Mouse (Mus musculus) kidney, postnatal 25 days (tissue): ENCODE measurements around the gene Gm14409.
"Not testable (repeated sequence)": the region's sequence is repeated elsewhere in the genome, so short reads cannot be mapped to it uniquely, and the experiment has no call there.

Experiments
- DNase-seq, 2 experiments: peaks; one replicate each; pipeline ENCODE4 v3.0.0; 2021; ENCODE audit warnings: mixed read lengths in 2 of 2

Gene Gm14409

DNA sequence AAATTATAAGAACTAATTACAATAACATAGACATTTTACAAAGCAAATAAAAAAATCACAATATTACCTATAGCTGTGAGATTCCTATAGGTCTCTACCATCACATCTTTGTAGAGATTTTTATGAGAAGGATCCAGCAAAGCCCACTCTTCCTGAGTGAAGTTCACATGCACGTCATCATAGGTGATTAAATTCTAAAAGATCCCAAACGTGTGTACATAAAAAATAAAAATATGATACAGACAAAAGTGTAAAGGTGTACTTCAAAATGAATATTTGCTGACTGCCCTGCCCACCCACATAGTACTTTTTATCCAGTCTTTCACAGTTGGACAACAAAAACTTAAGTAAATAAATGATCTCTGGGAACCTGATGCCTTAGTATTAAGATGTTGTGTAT is at the start of gene Gm14409:
Gm14409 (minus strand) TSS at position 101 of the 400 bp plus-strand sequence.
- DNase-seq = not testable (repeated sequence)

DNA sequence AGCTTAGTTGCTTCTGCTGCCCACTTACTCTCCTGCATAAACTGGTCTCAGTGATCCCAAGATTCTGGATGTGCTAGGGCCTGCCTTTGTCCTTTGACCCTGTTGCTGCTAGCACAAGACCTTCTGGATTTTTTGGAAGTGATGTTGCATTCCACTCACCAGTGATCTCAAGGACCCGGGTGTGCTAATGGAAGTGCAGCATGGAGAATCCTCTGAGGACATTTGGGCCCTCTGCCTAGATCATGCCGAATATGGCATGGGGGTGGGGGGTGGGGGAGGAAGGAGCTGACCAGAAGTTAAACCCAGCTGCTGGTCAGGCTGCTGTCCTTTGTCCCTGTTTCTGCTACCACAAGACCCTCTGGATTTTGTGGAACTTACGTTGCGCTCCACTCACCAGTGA is 42.8 kb upstream of the Gm14409 start:
- peak in 1 of 2 experiments; percentile 33 for DNase-seq

DNA sequence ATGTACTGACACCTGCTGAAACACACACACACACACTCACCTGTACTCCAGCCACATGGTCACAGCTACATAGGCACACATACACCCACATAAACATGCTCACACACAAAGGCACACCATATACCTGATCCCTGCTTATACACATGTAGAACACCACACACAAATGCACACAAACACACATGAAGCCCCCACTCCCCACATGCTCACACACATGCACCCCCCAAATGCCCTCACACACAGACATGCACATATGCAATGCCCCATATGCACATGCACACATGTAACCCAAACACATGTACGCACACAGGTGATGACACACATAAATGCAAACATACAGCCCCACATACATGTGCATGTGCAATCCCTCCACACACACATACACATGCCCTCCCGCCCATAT is 38.1 kb upstream of the Gm14409 start:
- not testable (repeated sequence) for DNase-seq

DNA sequence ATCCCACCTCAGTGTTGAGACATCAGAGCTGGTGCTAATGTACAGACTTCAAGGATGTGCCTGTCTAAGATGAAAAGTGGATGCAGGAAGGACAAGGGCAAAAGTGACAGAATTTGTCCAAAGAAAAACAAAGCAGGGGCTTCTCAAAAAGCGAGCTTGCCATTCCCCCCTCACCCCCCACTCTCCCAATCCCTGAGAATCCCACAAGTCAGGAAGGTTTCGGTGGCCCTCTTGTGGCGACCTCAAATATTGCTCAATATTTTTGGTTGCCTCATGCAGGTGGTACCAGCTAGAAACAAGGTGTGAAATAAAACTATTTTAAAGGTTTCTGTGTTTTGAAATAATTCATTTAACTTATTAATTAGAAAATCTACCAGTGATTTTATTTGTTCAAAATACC is 16.9 kb upstream of the Gm14409 start:
- not testable (repeated sequence) for DNase-seq

DNA sequence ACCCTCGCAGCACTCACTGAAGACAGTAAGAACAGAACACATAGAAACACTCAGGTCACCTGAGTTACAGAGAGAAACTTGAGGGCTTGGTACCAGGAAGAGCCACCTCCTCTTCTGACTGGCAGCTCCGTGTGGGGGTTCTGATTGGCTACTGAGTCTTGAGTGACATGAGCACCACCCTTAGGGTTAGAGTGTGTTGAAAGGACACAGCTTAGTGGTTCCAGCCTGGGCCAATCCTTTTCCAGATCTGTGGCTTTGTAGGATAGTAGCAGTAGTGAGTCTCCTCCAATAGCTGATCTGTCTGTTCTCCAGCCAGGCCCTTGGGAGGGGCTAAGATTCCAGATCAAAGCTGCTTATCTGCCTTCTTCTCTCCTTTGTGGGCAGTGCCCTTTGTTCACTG is 10.9 kb upstream of the Gm14409 start:
- DNase-seq = not testable (repeated sequence)

DNA sequence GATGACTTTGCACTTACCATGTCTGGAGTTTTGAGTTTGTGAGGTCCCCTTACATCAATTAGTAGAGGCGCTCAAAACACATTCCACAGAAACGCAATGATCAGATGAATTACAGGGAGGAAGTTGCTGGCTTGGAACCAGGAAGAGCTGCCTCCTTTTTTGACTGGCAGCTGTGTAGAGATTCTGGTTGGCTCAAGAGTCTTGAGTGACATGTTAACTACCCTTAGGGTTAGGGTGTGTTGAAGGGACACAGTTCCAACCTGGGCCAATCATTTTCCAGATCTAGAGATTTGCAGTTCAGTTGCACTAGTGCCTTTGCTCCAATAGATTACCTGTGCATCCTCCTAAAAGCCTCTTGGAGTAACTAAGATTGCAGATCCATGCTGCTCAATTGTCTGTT is 5.4 kb upstream of the Gm14409 start:
- DNase-seq = not testable (repeated sequence)

DNA sequence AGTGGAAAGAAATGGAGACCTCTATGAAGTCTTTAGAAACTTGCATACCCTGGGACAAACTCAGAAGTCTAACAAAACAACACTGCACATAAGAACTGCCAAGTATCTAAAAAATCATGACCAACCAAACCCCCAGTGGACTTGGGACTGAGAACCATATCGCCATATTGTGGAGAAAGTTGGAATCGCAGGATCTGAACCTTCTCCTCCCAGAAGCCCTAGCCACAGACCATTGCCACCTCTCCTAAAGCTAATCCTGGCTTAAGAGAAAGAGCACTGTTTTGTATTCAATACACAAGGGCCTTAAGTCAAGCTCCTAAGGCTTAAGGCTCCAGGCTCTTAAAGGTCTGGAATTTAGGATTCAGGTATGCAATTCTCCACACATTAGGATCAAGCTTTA is 19.4 kb downstream of the Gm14409 start:
- DNase-seq = not testable (repeated sequence)

DNA sequence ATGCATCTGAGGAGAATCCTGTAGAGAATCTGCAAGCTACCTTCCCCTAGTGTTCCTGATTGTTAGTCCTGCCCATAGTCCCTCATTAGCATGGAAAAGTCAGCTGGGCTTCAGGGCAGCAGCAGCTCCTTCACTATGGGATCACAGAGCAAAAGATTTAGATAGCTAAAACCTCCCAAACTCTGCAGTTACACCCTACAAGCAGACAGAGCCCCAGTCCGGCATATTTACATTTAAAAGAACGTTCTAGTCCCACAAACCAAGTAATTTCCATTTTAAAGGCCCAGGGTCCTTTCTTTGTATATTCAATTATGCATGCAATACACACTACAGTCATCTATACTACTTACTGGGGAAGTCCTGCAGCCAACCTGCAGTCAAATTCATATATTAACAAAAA is 36.4 kb downstream of the Gm14409 start:
- not testable (repeated sequence) for DNase-seq
